8 mouse cellular contexts compared by ENCODE assay signal in the genomic region with DNA sequence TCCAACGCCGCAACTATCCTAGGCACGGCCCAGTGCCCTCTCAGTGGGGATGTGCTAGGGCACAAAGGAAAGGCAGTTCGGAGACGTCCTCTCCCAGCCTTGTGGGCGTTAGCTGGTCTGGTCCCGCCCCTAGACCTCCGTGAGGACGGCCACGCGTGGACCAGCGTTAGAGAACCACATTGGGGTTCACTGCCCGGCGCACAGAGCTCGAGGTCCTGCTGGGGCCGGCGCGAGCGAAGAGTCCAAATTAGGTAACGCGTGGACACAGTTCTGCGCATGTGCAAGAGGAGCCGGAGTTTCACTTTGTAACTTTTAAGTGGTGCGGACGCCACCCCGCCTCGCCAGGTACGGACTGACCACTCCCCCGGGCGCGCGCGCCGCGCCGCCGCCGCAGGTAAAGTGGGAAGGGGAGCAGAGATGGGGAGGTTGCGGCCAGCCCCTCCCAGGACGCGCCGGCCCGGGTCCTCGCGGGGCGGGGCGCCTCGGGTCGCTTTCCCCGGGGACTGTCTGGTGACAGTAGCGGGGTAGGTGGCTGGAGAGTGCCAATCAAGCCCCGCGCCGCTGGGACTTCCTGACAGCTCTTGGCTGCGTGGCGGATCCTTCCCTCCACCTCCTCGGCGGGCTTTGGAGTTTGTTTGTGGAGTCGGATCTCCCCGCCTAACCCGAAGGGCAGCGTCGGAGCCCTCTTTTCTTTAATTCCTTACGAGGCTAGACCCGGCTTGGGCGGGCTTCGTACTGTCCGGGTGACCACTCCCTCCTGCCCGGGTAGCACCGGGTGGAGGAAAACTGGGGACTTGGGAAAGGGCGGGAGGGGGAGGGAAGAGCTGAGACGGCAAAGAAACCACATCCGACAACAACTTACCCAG. TPM values are rescaled to one million over a fixed set of nuclear protein-coding genes. Genes with fewer than 3 reads are reported as not detected.
DNase-seq lines count a peak whose midpoint lies in the region; ATAC-seq and TF ChIP-seq lines count a peak whose summit lies in the region.

A gene (plus strand): TSS at position 179 of the 866 bp plus-strand sequence.

- no peaks in the 10 kb centered on the region for H3K9me3 ChIP-seq in forebrain, embryonic 13.5 days (replicated peaks)
- H3K9me3 ChIP-seq in lung, embryonic 14.5 days (ENCODE audit: low read depth, low read length), result no peaks in the 10 kb centered on the region
- H3K9me3 ChIP-seq in neural tube, embryonic 15.5 days (replicated peaks), result no peaks in the 10 kb centered on the region

- under 1% methylated on average over 73 of the region's 73 CpGs for WGBS in forebrain, embryonic 13.5 days
- WGBS in lung, embryonic 14.5 days, result under 1% methylated on average over 73 of the region's 73 CpGs
- WGBS in neural tube, embryonic 15.5 days, result under 1% methylated on average over 73 of the region's 73 CpGs

- ATAC-seq in forebrain, embryonic 13.5 days, result peak; percentile 70
- peak; percentile 63 for ATAC-seq in lung, embryonic 14.5 days (ENCODE audit: insufficient read depth)
- ATAC-seq in neural tube, embryonic 15.5 days (ENCODE audit: low FRiP score), result peak; percentile 42; the same call in 1 of the 2 replicates

- H3K27me3 ChIP-seq in forebrain, embryonic 13.5 days, result peaks cover 62% of the 10 kb centered on the region
- peaks cover 5% of the 10 kb centered on the region for H3K27me3 ChIP-seq in lung, embryonic 14.5 days (ENCODE audit: insufficient read depth, low read length)
- peaks cover 50% of the 10 kb centered on the region for H3K27me3 ChIP-seq in neural tube, embryonic 15.5 days (replicated peaks)

- peaks cover 42% of the 10 kb centered on the region for H3K4me1 ChIP-seq in bone marrow macrophage, adult 2 months (ENCODE audit: control insufficient read depth, insufficient read depth, low read length)
- peaks cover 26% of the 10 kb centered on the region for H3K4me1 ChIP-seq in forebrain, embryonic 13.5 days
- H3K4me1 ChIP-seq in lung, embryonic 14.5 days (ENCODE audit: insufficient read depth), result peaks cover 14% of the 10 kb centered on the region; the same call in 1 of the 2 replicates
- peaks cover 25% of the 10 kb centered on the region for H3K4me1 ChIP-seq in neural tube, embryonic 15.5 days

- DNase-seq in CD8-positive naive resting alpha-beta T cell, adult 2 months (ENCODE audit: low read depth in 2 of 2, low spot score in 2 of 2), result peak; percentile 56 to 67
- peak; percentile 86 for DNase-seq in heart, postnatal 10 days
- peak; percentile 86 to 89 for DNase-seq in kidney, postnatal 36 days
- DNase-seq in lung, embryonic 14.5 days, result peak; percentile 91
- peak; percentile 63 for DNase-seq in thymus, postnatal 0 days (ENCODE audit: low spot score)

- intact Hi-C loops in heart, postnatal 10 days (cut with DNase I), result loop anchor here (2.0 kb wide), 1 partner anchor 38 kb away; a partner anchor contains a TSS

- H3K27ac ChIP-seq in bone marrow macrophage, adult 2 months (ENCODE audit: insufficient read depth, low read depth, low read length), result peak within 1 kb of the TSS; percentile 32
- H3K27ac ChIP-seq in forebrain, embryonic 13.5 days, result no peak within 1 kb of the TSS
- peak within 1 kb of the TSS; percentile 84 for H3K27ac ChIP-seq in lung, embryonic 14.5 days (ENCODE audit: low read depth)
- H3K27ac ChIP-seq in neural tube, embryonic 15.5 days (replicated peaks), result no peak within 1 kb of the TSS; the same call in 1 of the 2 replicates

- H3K4me3 ChIP-seq in bone marrow macrophage, adult 2 months (ENCODE audit: insufficient read depth, low read length), result peak within 1 kb of the TSS; percentile 71
- H3K4me3 ChIP-seq in forebrain, embryonic 13.5 days, result peak within 1 kb of the TSS; percentile 75
- peak within 1 kb of the TSS; percentile 78 for H3K4me3 ChIP-seq in lung, embryonic 14.5 days (ENCODE audit: low read depth, low read length)
- peak within 1 kb of the TSS; percentile 53 for H3K4me3 ChIP-seq in neural tube, embryonic 15.5 days (replicated peaks)

- TF ChIP-seq CTCF in bone marrow macrophage, adult 2 months (IDR thresholded peaks at IDR 0.05; ENCODE audit: low read depth, low read length), result no peak
- TF ChIP-seq CTCF in lung, embryonic 14.5 days (IDR thresholded peaks at IDR 0.05; ENCODE audit: low read depth), result no peak

- H3K36me3 ChIP-seq in forebrain, embryonic 13.5 days (ENCODE audit: poor library complexity, severe bottlenecking), result no peaks in the 10 kb centered on the region
- H3K36me3 ChIP-seq in lung, embryonic 14.5 days (ENCODE audit: insufficient read depth), result 0 out of 2 replicates have a peak, but pooled peaks cover 3% of the 10 kb centered on the region
- no peaks in the 10 kb centered on the region for H3K36me3 ChIP-seq in neural tube, embryonic 15.5 days

- no peak for TF ChIP-seq POLR2A in bone marrow macrophage, adult 2 months (IDR thresholded peaks at IDR 0.05; ENCODE audit: borderline replicate concordance, low read depth, low read length)

- peak within 1 kb of the TSS; percentile 61 for H3K9ac ChIP-seq in forebrain, embryonic 13.5 days
- H3K9ac ChIP-seq in lung, embryonic 14.5 days, result peak within 1 kb of the TSS; percentile 83
- peak within 1 kb of the TSS; percentile 36 for H3K9ac ChIP-seq in neural tube, embryonic 15.5 days (replicated peaks)

- peak within 1 kb of the TSS; percentile 90 for H3K4me2 ChIP-seq in forebrain, embryonic 13.5 days
- peak within 1 kb of the TSS; percentile 96 for H3K4me2 ChIP-seq in lung, embryonic 14.5 days
- H3K4me2 ChIP-seq in neural tube, embryonic 15.5 days, result peak within 1 kb of the TSS; percentile 93

RNA-seq across cellular contexts. Expression of the gene that starts here (rescaled TPM):
- 23.4 and 23.9 TPM in 2 replicates for polyA plus RNA-seq in bone marrow macrophage, adult 2 months (2012; ENCODE audit: insufficient read depth, insufficient read length, missing spikeins)
- polyA plus RNA-seq in forebrain, embryonic 13.5 days (2015; fragmentation: Nextera tagmentation; extraction: Ambion mirVana), result 0.88 and 1.4 TPM in 2 replicates
- total RNA-seq in heart, postnatal 10 days (2021), result 10 to 100 TPM; 15.1 to 18.5 TPM
- polyA plus RNA-seq in lung, embryonic 14.5 days (2014; fragmentation: Nextera tagmentation; extraction: Ambion mirVana), result 10.4 and 10.9 TPM in 2 replicates
- 2.5 and 5.4 TPM in 2 replicates for polyA plus RNA-seq in neural tube, embryonic 15.5 days (2015; fragmentation: Nextera tagmentation; extraction: Ambion mirVana)
- polyA plus RNA-seq in thymus, postnatal 0 days (2015; fragmentation: Nextera tagmentation; extraction: Ambion mirVana), result 13.8 and 14.4 TPM in 2 replicates

Comparison
In these comparisons a context has a peak if more than half of its experiments do, and no peak if none do; other contexts are left out.
1. H3K27ac ChIP-seq: peak in bone marrow macrophage, adult 2 months (single experiment) and lung, embryonic 14.5 days (single experiment); none in forebrain, embryonic 13.5 days (single experiment) and neural tube, embryonic 15.5 days (single experiment).
2. Peak in every context shown above with its lines, with median percentiles within 50 percentile points of each other: DNase-seq, H3K4me3 ChIP-seq, ATAC-seq, H3K4me2 ChIP-seq and H3K9ac ChIP-seq.